Mouse (Mus musculus) heart, postnatal 36 days (tissue): ENCODE results near the gene Son. TPM values are rescaled to one million over a fixed set of nuclear protein-coding genes. Genes with fewer than 3 reads are reported as not detected.
A peak's percentile ranks its signal among the peaks of the same experiment; 100 is the strongest.

ENCODE experiments used
- DNase-seq, 2 experiments: peaks; one replicate each; pipeline ENCODE4 v3.0.0; 2021 to 2022
- intact Hi-C: fragments of 180-260 bp; cut with DNase I; formaldehyde crosslinking; loops from one replicate; pipeline ENCODE4 v1.15.1; 2025
- total RNA-seq, 2 experiments: library from RNA; stranded (reverse); gene quantifications; 2 replicates each; pipeline ENCODE4 v1.2.3; 2021

The Son gene
- total RNA-seq = 100 to 1,000 TPM; 129 to 154 TPM

DNA sequence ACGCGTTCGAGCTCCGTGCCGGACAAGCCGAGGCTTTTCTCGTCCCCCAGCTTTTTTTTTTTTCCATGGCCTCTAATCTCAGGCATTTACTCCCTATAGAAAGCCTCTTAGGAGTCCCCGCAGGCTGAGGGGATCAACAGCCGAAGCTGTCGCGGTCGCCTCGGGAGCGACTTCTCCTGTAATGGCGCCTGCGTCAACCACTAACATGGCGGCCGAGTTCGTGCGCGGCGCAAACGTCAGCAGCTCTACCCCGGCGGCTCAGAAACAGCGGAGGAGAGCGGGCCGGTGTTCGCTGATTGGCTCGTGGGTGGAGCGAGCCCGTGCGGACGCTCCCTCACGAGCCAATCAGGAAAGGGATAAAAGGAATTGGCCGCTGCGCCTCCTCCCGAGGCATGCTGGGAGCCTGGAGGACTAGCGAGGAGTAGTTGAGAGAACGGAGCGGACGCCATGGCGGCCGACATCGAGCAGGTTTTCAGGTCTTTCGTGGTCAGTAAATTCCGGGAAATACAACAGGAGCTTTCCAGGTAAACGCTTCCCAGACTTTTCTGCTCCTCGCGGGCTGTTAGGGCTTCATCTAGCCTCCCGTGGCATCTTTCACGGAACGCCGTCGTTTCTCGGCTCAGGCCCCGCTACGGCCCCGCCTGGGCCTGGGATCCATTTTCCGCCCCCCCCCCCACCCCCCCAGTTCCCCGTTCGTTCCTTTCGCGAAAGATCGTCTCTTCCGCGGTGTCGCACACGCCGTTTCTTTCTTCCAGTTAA is at the start of gene Son:
Gene Son (plus strand): TSS at position 46 of the 759 bp plus-strand sequence.
- intact Hi-C loops = loop anchor here (2.0 to 5.0 kb wide), 3 partner anchors 40 to 183 kb away; partner anchors contain the start of genes Donson and Tmem50b

DNA sequence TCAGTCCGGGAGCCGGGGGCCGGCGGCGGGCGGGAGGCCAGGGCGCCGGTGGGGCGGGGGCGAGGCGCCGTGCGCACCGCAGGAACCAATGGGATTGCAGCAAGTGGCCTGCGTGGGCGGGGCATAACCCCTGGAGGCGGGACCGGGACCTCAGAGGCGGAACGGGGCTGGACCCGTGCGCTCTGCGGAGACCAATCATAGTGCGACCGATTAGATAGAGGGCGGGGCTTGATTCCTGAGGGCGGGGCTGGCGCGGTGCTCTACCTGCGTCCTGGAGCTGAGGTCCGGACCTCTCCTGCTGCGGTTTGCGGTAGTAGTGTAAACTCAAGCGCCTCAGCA is 49.7 kb upstream of the Son start, which contains the start of gene Tmem50b:
Gene Tmem50b (minus strand): TSS at position 129 of the 339 bp plus-strand sequence.
- intact Hi-C loops = loop anchor here (2.0 to 5.0 kb wide), 3 partner anchors 21 to 50 kb away; partner anchors contain the start of genes Dnajc28, Gart, Ifngr2 and Son
- peak; percentile 99 for DNase-seq

More for the DNA sequence above, at the start of gene Son:
- peak; percentile 92 to 94 for DNase-seq

DNA sequence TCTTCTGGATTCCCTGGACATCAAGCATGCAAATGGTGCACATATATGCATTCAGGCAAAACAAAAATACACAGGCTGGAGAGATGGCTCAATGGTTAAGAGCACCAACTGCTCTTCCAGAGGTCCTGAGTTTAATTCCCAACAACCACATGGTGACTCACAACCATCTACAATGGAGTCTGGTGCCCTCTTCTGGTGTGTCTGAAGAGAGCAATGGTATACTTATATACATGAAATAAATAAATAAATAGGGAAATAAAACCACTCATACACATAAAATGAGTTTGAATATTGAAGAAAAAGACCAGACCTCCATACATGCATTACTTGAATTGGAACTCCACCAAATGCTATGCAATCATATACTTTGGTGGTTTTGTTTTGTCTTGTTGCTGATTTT is 48.1 kb upstream of the Son start:
- DNase-seq = no peak

DNA sequence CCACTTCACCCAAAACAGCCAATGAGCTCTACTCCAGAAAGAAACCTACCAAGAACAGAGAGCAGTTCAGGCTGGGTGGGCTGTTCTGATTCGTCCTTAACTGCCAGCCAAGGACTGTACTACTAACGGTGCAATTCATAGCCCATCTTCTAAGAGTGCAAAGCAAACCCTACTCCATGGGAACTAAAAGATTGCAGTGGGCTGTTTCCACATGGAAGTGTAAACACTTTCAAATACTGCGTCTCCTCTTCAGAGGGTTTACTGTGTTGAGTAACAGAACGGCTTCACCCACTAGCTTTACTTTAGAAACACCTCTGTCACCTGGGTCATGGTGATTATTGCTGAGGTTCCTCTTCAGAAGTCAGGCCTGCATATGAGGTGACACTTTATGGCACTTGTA is 46.2 kb upstream of the Son start:
- DNase-seq = no peak
- intact Hi-C loops = no loop called here

More for the DNA sequence above, 48.1 kb upstream of the Son start:
- intact Hi-C loops = loop anchor here (2.0 to 5.0 kb wide), 3 partner anchors 20 to 52 kb away; partner anchors contain the start of genes Dnajc28, Gart, Ifngr2 and Son

DNA sequence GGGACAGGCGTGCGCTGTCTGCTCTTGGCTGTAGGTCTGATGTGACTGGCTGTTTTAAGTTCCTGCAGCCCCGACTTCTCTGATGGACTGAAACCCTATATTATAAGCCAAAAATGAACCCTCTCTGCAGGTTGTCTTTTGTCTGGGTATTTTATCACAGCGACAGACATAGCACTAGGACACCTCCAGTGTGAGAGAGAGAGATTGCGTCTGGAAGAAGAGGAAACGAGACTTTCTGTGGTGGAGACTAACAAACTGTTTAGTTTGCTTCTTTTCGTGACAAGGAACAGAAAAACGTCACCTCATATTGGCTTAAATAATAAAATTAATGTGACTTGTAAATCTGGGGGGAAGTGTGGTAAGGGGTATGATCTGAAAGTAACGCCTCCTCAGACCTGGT is 45.6 kb upstream of the Son start:
- no peak for DNase-seq
- intact Hi-C loops = no loop called here

DNA sequence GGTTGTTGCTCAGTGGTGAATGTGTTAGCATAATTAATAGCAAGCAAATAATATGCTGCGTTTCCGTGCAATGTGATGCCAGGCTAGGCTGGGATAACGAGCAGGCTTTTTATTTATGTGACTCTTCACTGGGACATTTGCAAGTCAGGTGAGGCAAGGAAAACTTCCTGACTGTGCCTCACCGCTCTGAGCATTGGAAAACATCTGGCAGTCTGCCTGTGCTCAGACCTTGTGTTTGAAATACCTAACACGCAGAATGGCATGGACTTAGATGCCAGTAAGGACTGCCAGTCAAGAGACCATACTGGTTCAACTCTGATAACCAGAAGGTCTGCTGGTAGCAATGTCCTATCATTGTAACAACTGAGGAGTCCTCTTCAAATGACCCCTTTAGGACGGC is 42.1 kb upstream of the Son start:
- peak in 1 of 2 experiments; percentile 38 for DNase-seq
- intact Hi-C loops = no loop called here

DNA sequence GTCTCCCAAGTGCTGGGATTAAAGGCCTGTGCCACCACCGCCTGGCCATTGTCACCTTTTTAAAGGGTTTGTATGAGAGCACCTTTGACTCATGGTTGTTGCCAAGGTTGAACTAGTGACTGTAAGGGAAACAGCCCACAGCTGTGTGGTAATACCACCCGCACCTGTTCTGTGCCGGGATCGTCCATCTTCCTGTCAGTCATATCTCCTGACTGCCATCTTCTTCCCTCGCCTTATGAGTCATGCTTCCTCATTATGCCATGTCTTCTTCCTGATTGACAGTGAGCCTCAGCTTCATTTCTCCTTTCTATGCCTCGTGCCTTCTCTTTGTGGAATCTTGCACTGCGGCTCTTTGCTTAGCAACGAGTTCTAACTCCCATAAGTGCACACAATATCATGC is 40.3 kb upstream of the Son start:
- intact Hi-C loops = no loop called here
- DNase-seq = no peak

DNA sequence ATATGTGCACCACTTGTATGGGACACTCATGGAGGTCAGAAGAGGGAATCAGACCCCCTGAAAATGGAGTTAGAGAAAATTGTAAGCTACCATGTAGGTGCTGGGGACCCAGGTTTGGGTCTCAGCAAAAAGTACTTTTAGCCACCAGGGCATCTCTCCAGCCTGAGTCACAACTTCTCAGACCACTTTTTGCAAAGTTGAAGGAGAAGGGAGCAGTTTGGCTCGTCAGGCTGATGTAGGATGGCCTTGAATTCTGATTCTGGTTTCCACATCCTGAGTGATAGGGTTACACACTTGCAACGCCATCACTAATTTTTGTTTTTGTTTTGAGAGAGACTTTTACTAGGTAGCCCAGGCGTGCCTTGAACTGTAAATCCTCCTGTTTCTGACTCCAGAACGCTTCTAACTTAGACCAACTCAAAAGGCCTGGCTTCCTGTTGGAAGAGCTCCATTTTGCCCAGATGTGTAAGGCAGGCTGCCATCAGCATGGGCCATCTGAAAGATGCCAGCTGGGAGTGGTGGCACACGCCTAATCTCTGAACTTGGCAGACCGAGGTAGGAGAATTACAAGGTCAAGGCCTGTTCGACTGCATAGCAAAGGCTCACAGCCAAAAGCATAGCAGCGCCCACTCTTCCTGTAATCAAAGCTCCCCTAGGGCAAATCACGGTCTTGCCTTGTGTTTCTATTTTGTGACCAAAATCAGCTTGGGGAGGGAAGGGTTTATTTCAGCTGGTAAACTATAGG is 37.6 kb upstream of the Son start:
- DNase-seq = peak; percentile 41 to 48
- intact Hi-C loops = no loop called here

DNA sequence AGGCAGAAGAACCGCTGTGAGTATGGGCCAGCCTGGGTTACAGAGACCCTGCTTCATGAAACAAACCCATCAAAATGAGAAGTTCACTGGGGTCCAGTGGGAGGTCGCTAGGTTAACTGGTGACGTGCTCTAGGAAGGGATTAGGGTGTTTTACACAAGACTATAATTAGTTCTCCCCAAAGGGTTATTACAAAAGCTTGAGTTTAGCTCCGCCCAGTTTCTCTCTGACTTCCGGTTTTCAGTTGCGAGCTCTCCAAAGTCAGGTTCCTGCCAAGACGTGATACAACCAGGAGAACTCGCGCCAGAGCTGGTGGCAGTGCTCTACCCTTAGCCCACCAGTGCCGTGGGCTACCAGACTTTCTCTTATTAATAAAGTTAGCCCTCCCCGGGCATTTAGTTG is 36.1 kb upstream of the Son start:
- no peak for DNase-seq
- intact Hi-C loops = no loop called here

DNA sequence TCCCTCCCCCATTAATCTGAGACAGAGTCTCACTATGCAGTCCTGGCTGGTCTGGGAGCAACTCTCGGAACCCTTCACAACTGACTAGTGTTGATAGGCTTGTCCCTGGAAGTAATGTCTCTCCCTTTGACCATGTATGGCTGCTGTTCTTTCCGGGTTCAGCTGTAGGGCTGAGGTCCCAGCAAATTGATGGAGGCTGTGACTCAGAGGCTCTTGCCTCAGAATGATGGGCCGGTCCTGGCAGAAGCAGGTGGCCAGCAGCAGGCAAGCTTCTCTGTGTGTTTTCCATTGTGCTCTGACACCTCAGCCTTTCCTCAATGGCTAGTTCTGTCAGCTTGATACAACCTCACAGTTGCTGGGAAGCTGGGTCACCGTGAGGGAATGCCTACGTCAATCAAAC is 34.8 kb upstream of the Son start:
- intact Hi-C loops = no loop called here
- no peak for DNase-seq

DNA sequence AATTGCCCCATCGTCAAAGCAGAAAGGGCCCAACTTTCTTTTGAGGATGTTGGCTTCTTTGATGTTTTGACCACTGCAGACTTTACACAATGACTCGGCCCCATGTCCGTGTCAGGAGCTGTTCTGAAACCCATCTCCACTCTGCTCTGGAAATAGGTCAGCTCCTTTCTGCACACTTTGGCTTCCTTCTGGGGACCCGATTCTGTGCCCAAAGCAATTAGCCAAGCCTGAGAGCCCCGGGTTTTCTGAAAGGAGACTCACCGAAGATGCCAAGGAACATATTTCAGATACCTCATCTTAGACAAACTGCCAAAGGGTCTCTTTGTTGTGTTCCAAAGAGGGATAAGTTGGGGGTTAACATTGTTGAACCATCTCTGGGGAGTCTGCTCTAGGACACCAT is 32.8 kb upstream of the Son start:
- intact Hi-C loops = no loop called here
- DNase-seq = no peak

DNA sequence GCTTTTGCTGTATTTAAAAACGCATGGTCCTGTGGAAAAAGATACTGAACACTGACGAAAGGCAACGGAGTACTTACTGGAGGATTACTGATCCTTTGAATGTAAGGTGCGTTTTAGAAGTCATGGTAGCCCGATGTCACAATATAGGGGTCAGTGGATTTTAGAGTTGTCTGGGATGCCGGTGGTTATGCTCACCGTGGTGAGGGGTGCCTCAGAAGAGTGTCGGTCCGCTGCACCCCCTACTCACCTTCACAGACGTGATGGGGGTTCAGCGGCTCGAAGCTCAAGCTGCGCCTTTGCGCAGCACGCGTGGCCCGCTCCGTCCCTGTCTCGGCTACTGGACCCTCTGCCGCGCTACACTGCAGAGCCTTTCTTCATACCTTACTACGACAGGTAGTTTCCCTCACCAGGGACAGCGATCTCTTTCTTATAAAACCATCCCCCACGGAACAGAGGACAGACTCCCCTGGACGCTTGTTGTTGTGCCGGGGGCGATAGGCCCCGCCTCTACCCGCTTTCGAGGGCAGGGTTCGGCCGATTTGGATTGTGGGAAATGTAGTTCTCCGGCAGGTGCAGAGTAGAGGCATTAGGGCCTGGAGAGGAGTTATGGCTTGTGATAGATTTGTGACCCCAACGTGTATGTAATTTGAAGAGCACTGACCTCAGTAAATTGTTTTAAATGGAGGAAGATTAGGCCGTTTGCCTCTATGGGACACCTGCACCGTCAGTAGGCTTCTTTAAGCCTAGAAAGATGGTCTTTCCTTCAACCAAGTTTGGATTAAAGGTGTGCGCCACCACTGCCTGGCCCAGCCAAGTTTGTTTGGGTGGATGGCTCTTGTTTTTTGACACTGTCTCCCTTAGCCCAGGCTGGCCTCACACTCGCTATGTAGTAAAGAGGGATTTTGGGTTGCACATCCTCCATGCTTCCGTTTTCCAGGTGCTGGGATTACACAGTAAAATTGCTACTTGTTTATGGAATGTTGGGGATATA is 28.5 kb upstream of the Son start, which contains the start of gene Dnajc28:
Gene Dnajc28 (minus strand): TSS at position 516 of the 991 bp plus-strand sequence.
- intact Hi-C loops = loop anchor here (2.0 kb wide), 1 partner anchor 20 kb away; no protein-coding TSS in a partner anchor
- DNase-seq = peak; percentile 79 to 80

DNA sequence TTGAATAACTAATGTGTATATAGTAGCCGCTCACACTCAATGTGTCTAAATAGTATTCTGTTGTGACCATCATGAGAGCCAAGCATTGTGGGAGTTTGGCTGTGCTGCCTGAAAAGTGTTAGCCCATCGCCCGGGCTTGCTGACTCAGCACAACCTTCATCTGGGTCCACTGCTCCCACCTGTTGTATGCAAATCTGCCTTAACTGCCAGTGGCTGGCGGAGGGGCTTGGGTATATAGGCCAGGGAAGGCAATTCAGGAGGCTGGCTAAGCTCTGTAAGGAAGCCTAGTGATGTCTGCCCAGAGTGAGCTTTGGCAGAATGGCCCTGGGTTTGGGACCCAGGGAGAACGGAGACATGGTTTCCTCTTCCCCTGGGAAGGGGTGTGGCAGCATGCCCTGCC is 27.1 kb upstream of the Son start:
- intact Hi-C loops = no loop called here
- no peak for DNase-seq

DNA sequence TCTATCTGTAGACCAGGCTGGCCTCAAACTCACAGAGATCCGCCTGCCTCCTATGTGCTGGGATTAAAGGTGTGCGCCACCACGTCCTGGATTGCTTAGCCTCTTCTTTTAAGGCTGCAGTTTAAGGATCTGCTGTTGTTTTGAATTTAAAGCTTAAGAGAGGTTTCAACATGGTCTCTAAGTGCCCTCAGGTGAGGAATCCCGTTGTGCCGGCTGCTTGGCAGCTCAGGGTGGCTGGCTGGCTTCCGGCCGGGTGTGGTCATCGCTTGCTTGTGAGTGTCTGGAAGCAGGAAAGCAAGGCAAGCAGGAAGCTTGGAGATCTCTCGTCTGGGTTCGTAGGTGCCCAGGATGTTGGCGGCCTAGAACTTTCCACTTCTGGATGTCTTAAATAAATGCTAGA is 26.3 kb upstream of the Son start:
- intact Hi-C loops = no loop called here
- no peak for DNase-seq

DNA sequence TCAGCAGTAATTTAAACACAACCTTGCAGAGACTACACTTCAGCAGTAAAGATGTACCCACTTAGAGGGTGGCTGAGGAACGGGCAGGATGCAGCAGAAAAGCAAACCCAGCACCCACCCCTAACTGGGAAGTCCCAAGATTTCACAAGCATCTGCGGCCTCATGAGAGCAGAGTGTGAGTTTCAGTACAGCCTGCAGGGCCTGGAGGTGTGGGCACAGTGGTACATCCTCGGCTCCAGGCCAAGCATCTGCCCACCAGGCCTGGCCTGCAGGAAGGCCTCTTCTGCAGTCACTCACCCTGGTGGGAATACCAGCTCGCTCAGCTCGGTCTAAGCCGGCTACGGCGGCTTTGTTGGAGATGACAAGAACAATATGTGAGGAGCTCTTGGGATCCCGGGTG is 24.2 kb upstream of the Son start:
- intact Hi-C loops = no loop called here
- no peak for DNase-seq

DNA sequence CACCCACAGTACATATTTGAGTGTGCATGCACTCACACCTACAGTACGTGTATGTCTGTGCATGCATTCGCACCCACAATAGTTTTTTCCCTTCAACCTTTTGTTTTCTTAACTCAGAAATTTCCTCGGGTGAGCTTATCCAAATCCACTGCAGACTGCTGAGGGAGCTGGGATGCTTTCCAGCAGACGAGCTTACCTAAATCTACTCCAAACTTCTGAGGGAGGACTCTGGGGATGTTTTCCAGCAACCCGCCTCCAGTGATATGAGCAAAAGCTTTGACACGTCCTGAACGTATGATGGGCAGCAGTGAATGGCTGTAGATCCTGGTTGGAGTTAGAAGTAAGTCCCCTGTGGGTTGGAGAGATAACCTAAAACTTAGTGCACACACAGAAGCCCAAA is 19.5 kb upstream of the Son start:
- DNase-seq = no peak
- intact Hi-C loops = no loop called here

DNA sequence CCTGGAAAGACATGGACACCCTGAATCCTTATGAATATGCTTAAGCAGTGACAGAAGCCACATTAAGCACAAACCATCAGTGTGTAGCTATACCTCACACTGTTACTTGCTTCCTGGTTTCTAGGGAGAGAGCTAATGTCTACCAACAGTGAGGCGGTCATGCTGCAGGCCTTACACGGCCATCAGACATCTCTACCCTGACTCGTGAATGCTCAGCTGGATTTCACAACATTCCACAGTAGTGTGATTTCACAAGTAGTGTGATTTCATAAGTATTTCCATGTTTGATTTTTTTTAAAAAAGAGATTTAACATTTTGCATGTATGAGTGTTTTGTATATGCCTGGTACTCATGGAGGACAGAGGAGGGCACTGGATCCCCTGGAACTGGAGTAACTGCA is 18.6 kb upstream of the Son start:
- intact Hi-C loops = no loop called here
- DNase-seq = no peak

DNA sequence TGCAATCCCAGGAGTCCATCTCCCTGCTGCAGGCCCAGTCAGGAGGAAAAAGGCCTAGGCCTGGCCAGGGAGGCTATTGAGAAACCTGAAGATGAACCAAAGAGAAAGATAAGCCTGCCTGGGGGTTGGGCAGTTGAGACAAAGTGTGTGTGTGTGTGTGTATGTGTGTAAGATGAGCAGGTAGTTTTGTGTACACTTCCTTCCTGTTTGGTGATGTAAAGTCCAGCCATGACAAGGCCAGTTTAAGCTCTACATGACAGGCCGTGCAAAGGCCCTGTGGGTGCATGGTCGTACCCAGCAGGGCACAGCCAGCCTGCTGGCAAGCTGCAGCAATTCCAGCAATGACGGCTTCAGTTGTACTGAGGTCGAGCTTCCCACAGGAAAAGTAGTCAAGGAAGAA is 17.6 kb upstream of the Son start:
- DNase-seq = no peak
- intact Hi-C loops = no loop called here

DNA sequence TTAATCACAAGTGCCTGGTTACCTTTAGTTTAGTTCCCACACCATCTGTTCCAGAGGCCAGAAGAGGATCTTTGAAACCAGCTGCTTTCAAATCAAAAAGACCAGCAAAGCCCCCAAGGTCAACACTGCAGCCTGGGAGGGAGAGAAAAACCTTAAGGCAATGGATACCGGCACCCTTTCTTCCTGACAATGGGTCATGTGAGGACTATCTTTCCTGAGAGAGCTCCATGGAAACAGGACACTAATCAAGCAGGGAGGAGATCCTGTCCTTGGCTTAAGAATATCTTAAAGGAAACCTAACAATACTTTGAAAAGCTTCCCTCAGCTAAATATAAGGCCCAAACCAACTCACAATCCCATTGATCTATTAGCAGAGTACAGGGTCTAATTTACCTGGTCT is 16.7 kb upstream of the Son start:
- no peak for DNase-seq
- intact Hi-C loops = no loop called here

DNA sequence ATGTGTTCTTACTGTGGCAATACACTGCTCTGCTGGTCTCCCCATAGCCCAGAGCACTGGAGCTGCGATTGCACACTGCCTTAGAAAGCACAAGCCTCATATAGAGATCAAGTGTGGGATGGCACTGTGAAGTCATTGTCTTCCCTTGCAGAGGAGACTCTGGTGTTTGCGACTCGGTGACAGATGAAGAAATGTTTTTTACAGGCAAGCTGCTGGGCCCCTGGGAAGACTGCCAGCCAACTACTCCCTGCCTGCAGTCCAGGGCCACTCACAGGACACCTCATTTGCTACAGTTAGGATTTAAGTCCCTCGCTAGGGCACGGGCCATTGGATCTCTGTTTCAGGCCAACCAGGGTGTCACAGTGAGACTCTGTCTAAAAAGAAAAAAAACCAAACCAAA is 14.9 kb upstream of the Son start:
- no peak for DNase-seq
- intact Hi-C loops = no loop called here

DNA sequence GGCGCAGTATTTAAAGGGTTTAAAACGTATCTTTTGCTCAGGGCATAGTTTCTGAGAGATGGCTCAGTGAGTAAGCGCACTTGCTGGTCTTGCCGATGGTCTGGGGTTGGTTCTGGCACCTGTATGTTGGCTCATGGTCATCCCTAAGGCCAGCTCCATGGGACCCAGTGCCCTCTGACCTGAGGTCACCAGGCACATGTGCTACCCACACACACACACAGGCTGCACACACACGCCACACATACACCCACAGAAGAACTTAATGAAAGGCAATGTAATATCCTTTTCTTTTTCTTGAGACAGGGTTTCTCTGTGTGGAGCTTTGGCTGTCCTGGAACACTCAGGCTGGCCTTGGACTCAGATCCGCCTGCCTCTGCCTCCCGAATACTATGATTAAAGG is 14.4 kb upstream of the Son start:
- intact Hi-C loops = no loop called here
- no peak for DNase-seq
